Mouse (Mus musculus) liver, embryonic 14.5 days (tissue): ENCODE measurements around the gene Fip1l1.

Source experiments
- CTCF ChIP-seq: IDR thresholded peaks from 2 replicates; pipeline ENCODE4 v1.5.1; 2016; ENCODE audit warnings: antibody characterized with exemption, low read depth, control low read depth
- EP300 ChIP-seq: IDR thresholded peaks from 2 replicates; pipeline ENCODE4 v1.6.1; 2016; ENCODE audit warnings: antibody characterized with exemption, low read depth

GRCm38 (mm10) chr5:74610511-74610910, 75.3 kb downstream of the Fip1l1 start:
- TF ChIP-seq CTCF (no peak), EP300 (no peak)
